In genomic region chr13:23269681-23270080, GRCm38 (mm10) we compare ENCODE assay signal across 8 mouse cellular contexts. TPM values are rescaled to one million over a fixed set of nuclear protein-coding genes. Genes with fewer than 3 reads are reported as not detected.
A peak's percentile ranks its signal among the peaks of the same experiment; 100 is the strongest.
DNase-seq lines count a peak whose midpoint lies in the region; ATAC-seq and TF ChIP-seq lines count a peak whose summit lies in the region.

No protein-coding gene starts in this region.

- H3ac ChIP-seq in myocyte (ENCODE audit: control insufficient read depth, insufficient read length), result no peak overlapping the region

- H3K36me3 ChIP-seq in kidney, embryonic 15.5 days, result no peaks in the 10 kb centered on the region
- H3K36me3 ChIP-seq in hindbrain, postnatal 0 days (ENCODE audit: insufficient read depth, low read length), result no peaks in the 10 kb centered on the region
- H3K36me3 ChIP-seq in myocyte (ENCODE audit: control insufficient read depth, insufficient read depth), result no peaks in the 10 kb centered on the region

- WGBS in kidney, embryonic 15.5 days, result 31% methylated on average over 11 of the region's 11 CpGs
- 33% methylated on average over 11 of the region's 11 CpGs for WGBS in hindbrain, postnatal 0 days

- ATAC-seq in kidney, embryonic 15.5 days (replicated peaks; ENCODE audit: low FRiP score), result no peak
- peak; percentile 39; the same call in 1 of the 2 replicates for ATAC-seq in hindbrain, postnatal 0 days
- no peak for ATAC-seq in activated CD4-positive, CD25-positive, alpha-beta regulatory T cell, adult 4 months

- H3K9me3 ChIP-seq in kidney, embryonic 15.5 days (replicated peaks), result no peaks in the 10 kb centered on the region
- H3K9me3 ChIP-seq in hindbrain, postnatal 0 days (ENCODE audit: low read length), result no peaks in the 10 kb centered on the region

- no peaks in the 10 kb centered on the region for H3K79me2 ChIP-seq in myocyte (ENCODE audit: control insufficient read depth, insufficient read depth)

- no peak for DNase-seq in kidney, adult 9 months
- DNase-seq in embryo, embryonic 9.5 days (ENCODE audit: extremely low spot score), result peak; percentile 41
- peak; percentile 37 for DNase-seq in hindbrain, postnatal 0 days (ENCODE audit: low spot score)
- DNase-seq in urinary bladder, adult 2 months (ENCODE audit: low spot score), result no peak
- DNase-seq in thymus, adult 18-20 months, result no peak

- no peak overlapping the region for H3K9ac ChIP-seq in kidney, embryonic 15.5 days
- peak overlapping the region; percentile 42; the same call in 1 of the 2 replicates for H3K9ac ChIP-seq in hindbrain, postnatal 0 days (replicated peaks; ENCODE audit: low read length)

- peak overlapping the region; percentile 35 for H3K4me3 ChIP-seq in kidney, embryonic 15.5 days (replicated peaks)
- H3K4me3 ChIP-seq in hindbrain, postnatal 0 days (ENCODE audit: low read length), result peak overlapping the region; percentile 44
- H3K4me3 ChIP-seq in myocyte, result no peak overlapping the region

- 0 out of 2 replicates have a peak, but pooled peaks cover 6% of the 10 kb centered on the region for H3K27me3 ChIP-seq in kidney, embryonic 15.5 days
- H3K27me3 ChIP-seq in hindbrain, postnatal 0 days (ENCODE audit: insufficient read depth, low read length), result no peaks in the 10 kb centered on the region
- no peaks in the 10 kb centered on the region for H3K27me3 ChIP-seq in myocyte (ENCODE audit: control insufficient read depth, insufficient read depth, insufficient read length)

- no peak for TF ChIP-seq POLR2A in myocyte (IDR thresholded peaks at IDR 0.05; ENCODE audit: insufficient read length, low read depth)

- no peak overlapping the region for H3K27ac ChIP-seq in kidney, embryonic 15.5 days
- H3K27ac ChIP-seq in hindbrain, postnatal 0 days, result no peak overlapping the region

- peaks cover 10% of the 10 kb centered on the region for H3K4me1 ChIP-seq in kidney, embryonic 15.5 days
- no peaks in the 10 kb centered on the region for H3K4me1 ChIP-seq in hindbrain, postnatal 0 days (ENCODE audit: insufficient read depth, low read length)

- H3K4me2 ChIP-seq in kidney, embryonic 15.5 days, result peak overlapping the region; percentile 56
- H3K4me2 ChIP-seq in hindbrain, postnatal 0 days (ENCODE audit: low read depth, low read length), result peak overlapping the region; percentile 48
- H3K4me2 ChIP-seq in myocyte (ENCODE audit: low read depth), result peak overlapping the region; percentile 36

- TF ChIP-seq CTCF in hindbrain, postnatal 0 days (IDR thresholded peaks at IDR 0.05; ENCODE audit: low read depth), result no peak

TF ChIP-seq in myocyte, 11 proteins besides CTCF, POLR2A, EP300 and RAD21:
- no peak for TF ChIP-seq MAX (IDR thresholded peaks at IDR 0.05; ENCODE audit: low read depth)
- no peak for TF ChIP-seq SRF (IDR thresholded peaks at IDR 0.05; ENCODE audit: control insufficient read depth, insufficient read length, low read depth)
- no peak for TF ChIP-seq MYOG (IDR thresholded peaks at IDR 0.05; ENCODE audit: control insufficient read depth in 1 of 3, insufficient read depth in 1 of 3, insufficient read length in 2 of 3, low read depth in 2 of 3)
- TF ChIP-seq MYOD1 (IDR thresholded peaks at IDR 0.05; ENCODE audit: control insufficient read depth in 1 of 3, insufficient read length in 2 of 3, low read depth in 2 of 3), result no peak
- TF ChIP-seq POLR2AphosphoS2 (IDR thresholded peaks at IDR 0.05; ENCODE audit: insufficient read length, low read depth), result no peak
- TF ChIP-seq TCF12 (IDR thresholded peaks at IDR 0.05; ENCODE audit: insufficient read depth, poor library complexity, severe bottlenecking), result no peak

RNA-seq across cellular contexts. Expression of gene Vmn1r223, which starts 22.7 kb away (rescaled TPM):
- not detected in 2 replicates for polyA plus RNA-seq in kidney, embryonic 15.5 days (2015; fragmentation: Nextera tagmentation; extraction: Ambion mirVana)
- not detected in 2 replicates for total RNA-seq in hindbrain, postnatal 0 days (2014; rRNA removed)
- not detected in 2 replicates for polyA plus RNA-seq in hindbrain, postnatal 0 days (2015; fragmentation: Nextera tagmentation; extraction: Ambion mirVana)
- not detected for polyA plus RNA-seq in myocyte (2012; fragmentation: generic; extraction: Trizol)
- not detected in 2 replicates for polyA plus RNA-seq in urinary bladder, adult 2 months (2012; rRNA removed)
- not detected for polyA plus RNA-seq in activated CD4-positive, CD25-positive, alpha-beta regulatory T cell, adult 4 months (2017; shearing (Covaris generic))

RNA-seq across cellular contexts. Expression of gene Vmn1r222, which starts 33.9 kb away (rescaled TPM):
- polyA plus RNA-seq in kidney, embryonic 15.5 days (2015; fragmentation: Nextera tagmentation; extraction: Ambion mirVana), result not detected in 2 replicates
- not detected in 2 replicates for total RNA-seq in hindbrain, postnatal 0 days (2014; rRNA removed)
- not detected in 2 replicates for polyA plus RNA-seq in hindbrain, postnatal 0 days (2015; fragmentation: Nextera tagmentation; extraction: Ambion mirVana)
- not detected for polyA plus RNA-seq in myocyte (2012; fragmentation: generic; extraction: Trizol)
- polyA plus RNA-seq in urinary bladder, adult 2 months (2012; rRNA removed), result not detected in 2 replicates
- not detected for polyA plus RNA-seq in activated CD4-positive, CD25-positive, alpha-beta regulatory T cell, adult 4 months (2017; shearing (Covaris generic))

RNA-seq across cellular contexts. Expression of gene Vmn1r221, which starts 55.8 kb away (rescaled TPM):
- polyA plus RNA-seq in kidney, embryonic 15.5 days (2015; fragmentation: Nextera tagmentation; extraction: Ambion mirVana), result not detected in 2 replicates
- not detected in 2 replicates for total RNA-seq in hindbrain, postnatal 0 days (2014; rRNA removed)
- polyA plus RNA-seq in hindbrain, postnatal 0 days (2015; fragmentation: Nextera tagmentation; extraction: Ambion mirVana), result not detected in 2 replicates
- not detected for polyA plus RNA-seq in myocyte (2012; fragmentation: generic; extraction: Trizol)
- polyA plus RNA-seq in urinary bladder, adult 2 months (2012; rRNA removed), result not detected in 2 replicates
- not detected for polyA plus RNA-seq in activated CD4-positive, CD25-positive, alpha-beta regulatory T cell, adult 4 months (2017; shearing (Covaris generic))

Comparison
In these comparisons a context has a peak if more than half of its experiments do, and no peak if none do; other contexts are left out.
1. DNase-seq: peak in embryo, embryonic 9.5 days (single experiment) and hindbrain, postnatal 0 days (single experiment); none in kidney, adult 9 months (single experiment), urinary bladder, adult 2 months (single experiment) and thymus, adult 18-20 months (0 of 2).
2. Peak in every context shown above with its lines, with median percentiles within 50 percentile points of each other: H3K4me2 ChIP-seq.